Mouse (Mus musculus): Measurements from ENCODE around the gene Cd247.
A peak's percentile ranks its signal among the peaks of the same experiment; 100 is the strongest.
"Not testable (repeated sequence)": the region's sequence is repeated elsewhere in the genome, so short reads cannot be mapped to it uniquely, and the experiment has no call there.

The Cd247 gene

DNA sequence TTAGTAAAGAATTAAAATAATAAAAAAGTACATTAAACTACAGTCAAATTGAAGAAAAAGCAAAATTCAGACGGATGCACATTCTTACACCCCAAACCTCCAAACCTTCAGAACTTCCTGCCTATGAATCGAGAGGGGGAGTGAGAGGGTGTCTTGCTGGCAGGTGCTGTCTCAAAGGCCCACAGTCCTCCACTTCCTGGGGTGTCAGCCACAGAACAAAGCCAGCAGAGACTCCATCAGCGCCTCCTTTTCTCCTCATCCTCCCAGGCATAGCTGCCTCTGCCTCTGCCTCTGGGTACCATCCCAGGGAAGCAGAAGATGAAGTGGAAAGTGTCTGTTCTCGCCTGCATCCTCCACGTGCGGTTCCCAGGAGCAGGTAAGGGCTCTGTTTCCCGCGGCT lies at the start of gene Cd247:
TSS of gene Cd247 (plus strand) at position 171 of the 400 bp plus-strand sequence.
- peak; percentile 77 for DNase-seq

DNA sequence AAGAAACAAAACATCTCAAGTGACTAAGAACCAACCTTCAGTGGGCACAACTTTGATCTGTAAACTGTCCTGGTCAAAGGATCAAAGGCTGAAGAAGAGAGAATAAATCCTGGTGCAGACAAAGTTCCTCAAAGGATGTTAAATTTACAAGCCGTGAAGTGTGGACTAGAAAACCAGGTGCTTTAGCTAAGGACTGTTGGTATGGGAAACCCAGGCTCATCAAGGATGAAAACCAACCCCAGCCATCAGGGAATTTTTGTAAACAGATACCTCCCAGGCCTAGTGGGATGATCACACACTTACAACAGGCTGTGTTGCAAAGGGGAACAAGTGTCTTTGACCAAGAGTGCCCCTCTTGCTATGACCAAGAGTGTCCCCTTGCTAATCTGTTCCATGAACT lies 49.5 kb upstream of the Cd247 start:
- DNase-seq = no peak

DNA sequence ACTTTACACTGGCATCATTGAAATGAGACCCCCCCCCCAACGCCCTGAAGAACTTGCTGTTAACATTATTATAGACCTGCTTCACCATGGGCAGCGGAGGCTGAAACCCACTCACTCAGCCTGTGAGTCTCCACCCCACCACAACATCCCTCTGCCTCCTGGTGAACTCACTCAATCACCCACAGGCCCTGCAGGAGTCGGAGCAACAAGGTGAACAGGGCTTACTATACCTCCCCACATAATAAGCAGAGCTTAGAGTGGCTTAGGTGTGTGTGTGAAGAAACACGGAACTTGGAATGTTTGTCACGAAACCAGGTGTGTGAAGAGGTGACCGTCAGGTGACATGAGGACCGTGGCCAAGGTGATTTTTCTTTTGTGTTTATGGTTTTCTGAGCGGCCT lies 46.5 kb upstream of the Cd247 start:
- no peak for DNase-seq

DNA sequence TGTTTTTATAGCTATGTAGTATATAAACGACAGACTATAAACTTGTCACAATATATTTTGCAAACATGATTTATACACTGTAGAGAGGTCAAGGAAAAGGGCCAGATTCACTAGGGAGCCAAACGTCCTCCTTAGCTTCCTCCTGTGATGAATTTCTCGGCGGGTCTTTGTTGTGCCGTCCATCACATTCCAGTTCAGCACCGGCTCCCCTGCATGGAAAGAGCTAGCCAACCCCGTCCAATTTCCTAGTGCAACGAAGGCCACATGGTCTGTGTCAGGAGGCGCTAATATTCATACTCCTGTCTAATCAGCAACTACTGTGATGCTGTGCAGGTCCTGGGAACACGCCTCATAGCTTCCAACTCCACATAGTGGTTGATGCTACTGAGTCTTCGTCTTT lies 40.4 kb upstream of the Cd247 start:
- DNase-seq = no peak

DNA sequence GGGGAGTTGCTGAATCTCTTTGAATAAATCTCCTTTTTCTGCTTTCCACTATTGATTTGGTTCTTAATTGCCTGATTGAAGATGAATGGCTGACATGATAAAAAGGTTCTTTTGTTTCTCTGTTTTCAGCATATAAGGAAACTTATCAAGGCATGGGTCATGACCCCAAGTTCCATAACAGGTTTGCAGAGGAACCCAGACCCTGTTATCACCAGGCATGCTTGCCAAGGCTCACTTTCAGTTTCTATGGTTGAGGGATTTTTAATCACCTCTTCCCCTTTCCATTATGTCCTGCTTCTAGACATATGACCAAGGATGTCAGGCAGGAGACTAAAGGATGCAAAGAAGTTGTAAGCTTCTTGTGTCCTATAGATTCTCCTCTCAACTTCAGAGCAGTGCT lies 37.3 kb upstream of the Cd247 start:
- DNase-seq = no peak

DNA sequence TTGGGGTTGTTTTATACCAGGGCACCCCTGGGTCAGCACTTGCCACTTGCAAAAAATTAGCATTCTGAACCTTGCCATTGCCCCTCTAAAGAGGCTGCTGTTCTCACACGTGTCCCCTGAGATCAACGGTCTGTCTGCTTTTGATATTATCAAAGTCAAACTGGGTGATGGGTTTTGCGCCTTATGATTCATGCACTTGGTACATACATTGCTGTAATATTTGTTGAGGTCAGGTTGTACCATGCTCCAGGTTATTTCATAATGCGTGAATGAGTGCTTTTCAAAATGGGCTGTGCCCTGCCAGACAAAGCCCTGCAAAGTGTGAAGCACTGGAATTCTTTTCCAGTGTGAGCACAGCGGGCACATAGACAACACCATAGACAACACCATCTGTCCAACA lies 36.6 kb upstream of the Cd247 start:
- no peak for DNase-seq

DNA sequence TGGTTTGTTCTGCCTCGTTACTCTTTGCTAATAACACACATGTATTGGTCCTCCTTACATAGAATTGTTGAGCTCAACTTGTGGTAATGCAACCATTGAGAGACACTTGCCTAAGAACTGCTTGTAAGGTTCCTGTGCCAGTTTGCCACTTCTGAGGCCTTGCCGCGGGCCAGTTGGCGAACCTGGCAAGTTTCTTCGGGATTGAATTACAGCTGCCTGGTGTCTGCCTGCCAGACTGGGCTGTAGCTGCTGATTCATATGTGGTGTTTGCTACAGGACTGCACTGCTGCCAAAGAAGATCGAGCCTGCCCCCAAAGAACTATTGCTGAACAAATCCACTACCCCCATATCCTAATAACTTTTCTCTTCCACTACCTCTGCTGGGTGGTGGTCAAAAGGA lies 34.3 kb upstream of the Cd247 start:
- DNase-seq = no peak

DNA sequence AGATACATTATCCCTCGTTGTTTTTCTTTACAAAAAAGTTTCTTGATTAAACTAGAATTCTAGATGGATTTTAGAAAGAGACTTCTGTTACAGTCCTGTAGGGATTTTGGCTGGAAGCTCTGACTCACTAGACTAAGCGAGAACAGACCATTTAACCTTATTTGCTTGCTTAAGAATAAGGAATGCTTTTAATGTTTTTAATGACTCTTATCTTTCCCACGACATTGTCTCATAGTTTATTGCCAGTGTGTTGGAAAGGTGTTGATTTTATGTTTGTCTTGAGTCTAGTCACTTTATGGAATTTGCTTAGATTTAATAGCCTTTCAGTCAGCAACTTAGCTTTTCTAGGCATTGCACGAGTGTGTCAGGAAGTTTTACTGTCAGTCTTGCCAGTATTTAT lies 33.3 kb upstream of the Cd247 start:
- no peak for DNase-seq

DNA sequence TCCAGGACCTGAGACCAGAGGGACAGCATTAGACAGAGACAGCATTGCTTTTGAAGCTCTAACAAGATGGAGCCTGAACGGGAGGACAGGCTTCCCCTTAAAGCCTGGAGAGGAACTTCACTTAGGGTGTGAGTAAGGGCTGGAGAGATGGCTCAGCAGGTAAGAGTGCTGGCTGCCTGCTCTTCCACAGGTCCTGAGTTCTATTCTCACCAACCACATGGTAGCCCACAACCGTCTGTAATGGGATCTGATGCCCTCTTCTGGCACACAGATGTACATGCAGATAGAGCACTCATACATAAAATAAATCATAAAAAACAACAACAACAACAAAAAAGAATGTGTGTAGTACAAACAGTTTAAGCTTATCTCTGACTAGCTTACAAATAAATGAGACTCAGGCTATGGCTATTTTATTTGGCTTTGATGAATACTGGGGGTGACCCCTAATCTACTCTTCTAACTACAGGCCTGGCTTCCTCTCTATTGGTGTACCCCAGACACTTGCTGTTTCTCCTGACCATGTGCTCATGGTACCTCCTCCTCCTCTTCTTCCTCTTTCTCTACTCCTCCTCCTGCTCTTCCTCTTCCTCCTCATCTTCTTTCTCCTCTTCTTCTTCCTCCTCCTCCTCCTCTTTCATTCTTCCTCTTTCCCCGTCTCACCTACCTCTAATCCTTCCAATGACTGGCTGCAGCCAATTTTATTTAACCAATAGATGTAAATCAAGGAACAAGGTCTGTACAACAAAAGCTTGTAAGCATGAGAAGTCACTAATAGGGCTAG lies 26.8 kb upstream of the Cd247 start:
- no peak for DNase-seq

DNA sequence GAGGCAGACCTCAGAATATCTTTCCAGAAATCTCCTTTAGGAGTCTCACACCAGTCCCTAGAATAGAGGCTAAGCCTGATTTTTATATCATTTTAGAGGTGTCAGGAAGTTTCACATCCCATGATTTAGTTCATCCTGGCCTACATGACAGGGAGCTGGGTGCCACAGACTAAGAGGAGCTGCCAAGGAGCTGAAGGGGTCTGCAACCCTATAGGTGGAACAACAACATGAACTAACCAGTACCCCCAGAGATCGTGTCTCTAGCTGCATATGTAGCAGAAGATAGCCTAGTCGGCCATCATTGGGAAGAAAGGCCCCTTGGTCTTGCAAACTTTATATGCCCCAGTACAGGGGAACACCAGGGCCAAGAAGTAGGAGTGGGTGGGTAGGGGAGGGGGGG lies 26.0 kb upstream of the Cd247 start:
- not testable (repeated sequence) for DNase-seq

DNA sequence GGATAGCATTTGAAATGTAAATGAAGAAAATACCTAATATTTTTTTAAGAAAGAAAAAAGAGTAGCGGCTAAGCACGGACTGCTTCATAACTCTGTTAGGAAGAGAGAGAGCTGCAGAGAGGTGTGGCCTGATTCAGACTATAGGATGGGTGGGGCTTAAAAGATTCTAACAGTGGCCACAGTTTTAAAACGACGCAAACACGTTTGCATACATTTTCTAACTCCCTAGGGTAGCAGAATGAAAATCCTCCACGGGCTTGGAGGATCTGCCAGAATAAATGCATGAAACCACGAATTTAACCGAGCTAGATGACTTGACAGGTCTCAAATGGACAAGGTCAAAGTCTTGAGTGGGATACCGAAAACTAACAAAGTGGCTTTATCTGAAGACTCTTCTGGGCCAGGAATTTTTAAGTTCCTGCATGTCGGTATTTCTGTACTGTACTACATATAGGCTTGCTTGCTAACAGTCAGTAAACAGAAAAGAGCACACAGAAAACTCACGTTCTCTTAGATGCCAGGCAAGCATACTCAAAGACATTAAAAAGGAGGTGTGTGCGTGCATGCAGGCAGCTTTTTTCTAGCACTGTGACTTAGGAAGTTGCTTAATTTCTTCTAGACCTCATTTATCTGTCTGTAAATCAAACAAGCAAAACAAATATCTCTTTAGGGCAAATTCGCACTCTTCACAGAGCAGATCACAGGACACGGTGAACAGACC lies 25.4 kb upstream of the Cd247 start:
- DNase-seq = peak; percentile 8

DNA sequence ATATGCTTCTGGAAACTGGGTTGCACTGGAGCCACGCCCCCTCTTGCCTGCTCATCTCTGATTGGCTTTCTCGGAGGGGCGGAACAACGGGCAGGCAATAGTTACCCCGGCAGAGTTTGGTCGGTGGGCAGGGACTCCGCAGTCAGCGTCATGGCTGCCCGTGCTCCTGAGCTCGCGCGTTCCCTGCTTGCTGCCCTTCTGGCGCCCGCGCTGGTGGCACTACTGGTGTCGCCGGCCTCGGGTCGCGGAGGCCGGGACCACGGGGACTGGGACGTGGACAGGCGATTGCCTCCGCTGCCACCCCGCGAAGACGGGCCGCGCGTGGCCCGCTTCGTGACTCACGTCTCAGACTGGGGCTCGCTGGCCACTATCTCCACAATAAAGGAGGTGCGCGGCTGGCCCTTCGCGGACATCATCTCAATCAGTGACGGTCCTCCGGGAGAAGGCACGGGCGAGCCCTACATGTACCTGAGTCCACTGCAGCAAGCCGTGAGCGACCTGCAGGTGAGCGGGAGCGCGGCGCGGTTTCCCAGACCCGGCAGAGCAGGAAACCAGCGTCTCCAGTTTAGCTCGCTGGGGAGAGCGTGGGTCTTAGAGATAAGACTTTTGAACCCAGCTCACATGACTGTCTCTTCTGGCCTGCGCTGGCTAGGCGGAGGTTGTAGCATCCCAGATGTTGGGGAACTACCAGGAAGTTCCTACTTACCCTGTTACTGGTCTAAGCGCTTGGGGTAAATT lies 24.7 kb upstream of the Cd247 start, which contains the start of gene Creg1:
TSS of gene Creg1 (plus strand) at position 112 of the 738 bp plus-strand sequence.
- peak; percentile 96 for DNase-seq

DNA sequence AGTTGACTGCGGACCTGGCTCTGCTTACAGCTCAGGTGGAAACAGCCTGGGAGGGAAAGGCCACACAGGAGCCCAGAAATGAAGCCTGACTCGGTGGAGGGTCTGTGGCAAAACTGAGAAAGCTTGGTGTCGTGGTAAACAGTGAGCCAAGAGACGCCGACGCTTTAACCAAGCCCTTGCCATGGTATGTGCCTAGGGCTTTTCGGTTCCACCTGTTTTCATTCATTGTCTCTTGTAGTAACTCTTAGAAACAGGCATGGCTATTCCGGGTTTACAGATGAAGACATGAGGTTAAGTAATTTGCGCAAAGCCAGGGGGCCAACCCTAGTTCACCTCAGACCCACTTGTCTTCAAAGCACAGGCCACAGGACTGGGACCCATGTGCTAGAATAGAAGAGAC lies 23.9 kb upstream of the Cd247 start:
- DNase-seq = no peak

DNA sequence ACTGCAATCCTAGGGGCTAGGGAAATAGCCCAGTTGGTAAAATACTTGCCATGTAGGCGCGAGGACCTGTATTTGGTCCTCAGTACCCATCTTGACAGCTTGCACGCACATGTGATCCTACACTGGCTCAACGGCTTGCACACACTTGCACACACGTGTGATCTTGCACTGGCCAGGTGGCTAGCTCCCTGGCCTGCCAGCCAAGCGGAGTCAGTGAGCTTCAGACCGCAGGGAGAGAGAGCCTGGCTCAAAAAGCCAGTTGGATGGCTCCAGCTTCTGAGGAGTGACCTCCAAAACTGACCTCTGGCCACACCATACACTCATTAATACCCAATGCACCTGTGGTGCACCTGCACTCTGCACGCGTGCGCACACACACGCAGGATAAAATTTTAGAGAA lies 23.4 kb upstream of the Cd247 start:
- peak; percentile 6 for DNase-seq

DNA sequence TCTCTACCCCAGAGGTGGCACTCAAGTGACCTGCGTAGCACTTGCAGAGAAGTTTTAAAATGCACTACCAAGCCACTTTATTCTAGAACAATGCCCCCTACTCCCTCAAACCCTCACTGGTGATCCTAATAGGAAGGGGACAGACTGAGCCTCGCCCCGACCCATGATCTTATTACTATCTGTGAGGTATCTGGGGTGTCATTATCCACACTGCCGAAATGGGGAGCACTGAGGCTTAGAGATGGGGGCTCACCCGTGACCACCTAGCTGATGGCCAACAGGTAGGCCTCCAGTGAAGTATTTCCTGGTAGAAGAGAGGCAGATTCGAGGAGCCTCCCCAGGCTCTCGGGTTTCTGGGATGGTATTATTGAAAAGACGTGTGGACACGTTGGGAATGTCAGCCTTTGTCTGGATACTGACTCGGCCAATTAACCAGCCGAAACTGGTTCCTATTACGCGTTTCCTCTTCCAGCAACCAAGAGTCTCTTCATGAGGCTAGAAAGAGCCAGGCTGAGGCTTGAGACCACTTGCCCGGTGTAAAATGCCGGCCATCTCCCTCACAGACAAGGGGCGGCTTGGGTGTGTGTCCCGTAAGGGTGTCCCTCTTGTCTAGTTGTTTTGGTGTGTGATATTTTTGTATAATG lies 22.7 kb upstream of the Cd247 start:
- peak; percentile 5 for DNase-seq

DNA sequence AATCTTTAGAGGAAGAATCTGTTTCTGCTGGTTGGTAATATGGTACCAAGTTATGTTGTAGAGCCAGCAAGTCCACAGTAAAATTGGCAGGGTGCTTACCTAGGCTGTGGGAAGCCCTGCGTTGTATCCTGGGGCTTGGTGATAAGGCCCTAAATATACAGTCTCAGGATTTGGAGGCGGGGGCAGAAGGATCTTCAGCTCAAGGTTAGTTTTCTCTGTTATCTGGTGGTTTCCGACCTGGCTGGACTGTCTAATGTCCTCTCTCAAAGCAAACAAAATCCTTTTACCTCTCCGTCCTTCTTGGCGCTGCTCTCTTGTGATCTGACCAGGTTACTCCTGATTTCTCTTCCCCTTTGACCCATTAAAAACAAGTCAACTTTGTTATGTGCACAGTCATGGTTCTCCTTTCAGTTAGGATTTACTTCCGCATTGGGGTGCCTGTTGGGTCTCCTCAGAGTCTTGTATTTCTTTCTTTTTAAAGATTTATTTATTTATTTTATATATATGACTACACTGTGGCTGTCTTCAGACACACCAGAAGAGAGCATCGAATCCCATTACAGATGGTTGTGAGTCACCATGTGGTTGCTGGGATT lies 22.1 kb upstream of the Cd247 start:
- DNase-seq = no peak

DNA sequence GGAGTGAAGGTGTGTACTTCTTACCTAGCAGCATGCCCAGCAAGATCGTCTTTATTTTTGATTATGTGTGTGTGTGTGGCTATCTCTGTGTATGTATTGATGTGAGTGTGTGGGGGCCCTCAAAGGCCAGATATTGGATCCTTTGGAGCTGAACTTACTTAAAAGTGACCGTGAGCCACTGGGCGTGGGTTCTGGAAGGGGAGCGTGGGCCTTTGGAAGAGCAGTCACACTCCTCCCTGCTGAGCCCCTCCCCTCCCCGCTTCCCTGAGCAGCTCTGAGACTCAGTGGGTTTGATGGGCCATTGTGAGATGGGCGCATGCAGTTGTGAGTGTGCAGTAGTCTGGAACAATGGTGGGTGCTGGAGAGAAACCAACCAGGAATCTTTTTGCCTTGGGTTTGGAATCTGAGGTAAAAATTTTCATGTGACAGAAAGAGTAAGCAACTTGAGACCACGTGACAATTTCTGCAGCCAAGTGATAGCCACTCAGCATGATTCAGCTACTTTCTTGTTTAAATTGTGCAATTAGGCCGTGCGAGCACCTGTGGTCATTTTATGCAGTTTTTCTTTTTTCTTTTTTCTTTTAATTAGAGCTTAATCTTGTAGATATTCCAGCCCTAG lies 19.5 kb upstream of the Cd247 start:
- DNase-seq = no peak

DNA sequence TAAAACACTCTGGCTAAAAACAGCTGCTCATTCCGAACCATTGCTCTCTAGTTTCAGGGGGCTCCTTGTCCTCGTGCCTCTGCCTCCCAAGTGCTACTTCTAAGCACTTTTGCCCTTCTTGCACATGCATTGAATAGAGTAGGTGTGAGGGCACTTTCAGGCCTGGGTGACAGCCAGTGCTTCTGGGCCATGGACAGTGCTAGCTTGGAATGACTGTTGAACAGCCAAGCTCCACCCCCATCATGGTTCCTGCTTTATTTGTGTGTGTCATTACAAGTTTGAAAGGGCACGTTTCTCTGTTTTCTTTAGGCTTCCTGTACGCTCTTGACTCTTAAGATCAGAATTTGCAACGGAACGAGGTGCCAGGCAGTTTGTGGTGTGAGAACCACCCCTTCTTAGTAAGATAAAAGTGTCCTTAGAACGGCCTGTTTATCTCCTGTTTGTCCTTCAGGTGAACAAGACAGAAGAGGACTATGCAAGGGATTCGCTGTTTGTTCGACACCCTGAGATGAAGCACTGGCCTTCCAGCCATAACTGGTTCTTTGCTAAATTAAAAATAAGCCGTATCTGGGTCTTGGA lies 18.2 kb upstream of the Cd247 start:
- DNase-seq = no peak

DNA sequence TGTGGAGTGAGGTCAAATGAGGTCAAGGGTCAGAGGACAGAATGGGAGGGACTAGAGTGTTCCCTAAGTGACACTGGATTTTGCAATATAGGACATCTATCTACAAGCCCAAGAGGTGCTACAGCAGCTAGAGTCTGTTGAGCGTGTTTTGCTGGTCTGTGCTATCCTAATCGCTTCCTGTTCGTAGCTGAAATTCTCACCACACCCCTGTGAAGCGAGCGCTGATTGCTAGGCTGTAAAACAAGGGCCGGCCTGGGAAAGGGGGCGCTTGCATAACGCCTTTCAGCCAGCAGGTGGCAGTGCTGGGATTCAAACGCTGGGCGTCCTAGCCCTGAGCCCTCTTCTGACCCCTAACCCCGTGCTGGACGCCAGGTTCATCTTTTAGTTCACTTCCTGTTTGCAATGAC lies 17.0 kb upstream of the Cd247 start:
- DNase-seq = peak; percentile 89

DNA sequence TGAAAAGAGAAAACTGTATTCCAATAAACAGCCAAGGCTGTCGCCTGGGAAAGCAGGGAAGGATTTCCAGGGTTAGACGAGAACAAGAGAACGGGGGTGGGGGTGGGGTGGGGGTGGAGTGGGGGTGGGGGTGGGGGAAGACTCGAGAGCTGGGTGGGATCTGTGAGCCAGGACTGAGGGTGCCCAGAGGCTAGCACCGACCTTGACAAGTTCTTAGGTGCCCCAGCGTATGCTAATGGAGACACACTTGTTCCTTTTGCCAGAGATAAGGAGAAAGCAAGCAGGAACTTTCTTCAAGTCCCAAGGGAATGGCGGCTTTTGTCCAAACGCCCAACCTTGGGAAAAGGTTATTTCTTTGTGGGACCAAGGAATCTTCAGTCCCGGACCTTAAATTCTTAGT lies 16.5 kb upstream of the Cd247 start:
- no peak for DNase-seq

DNA sequence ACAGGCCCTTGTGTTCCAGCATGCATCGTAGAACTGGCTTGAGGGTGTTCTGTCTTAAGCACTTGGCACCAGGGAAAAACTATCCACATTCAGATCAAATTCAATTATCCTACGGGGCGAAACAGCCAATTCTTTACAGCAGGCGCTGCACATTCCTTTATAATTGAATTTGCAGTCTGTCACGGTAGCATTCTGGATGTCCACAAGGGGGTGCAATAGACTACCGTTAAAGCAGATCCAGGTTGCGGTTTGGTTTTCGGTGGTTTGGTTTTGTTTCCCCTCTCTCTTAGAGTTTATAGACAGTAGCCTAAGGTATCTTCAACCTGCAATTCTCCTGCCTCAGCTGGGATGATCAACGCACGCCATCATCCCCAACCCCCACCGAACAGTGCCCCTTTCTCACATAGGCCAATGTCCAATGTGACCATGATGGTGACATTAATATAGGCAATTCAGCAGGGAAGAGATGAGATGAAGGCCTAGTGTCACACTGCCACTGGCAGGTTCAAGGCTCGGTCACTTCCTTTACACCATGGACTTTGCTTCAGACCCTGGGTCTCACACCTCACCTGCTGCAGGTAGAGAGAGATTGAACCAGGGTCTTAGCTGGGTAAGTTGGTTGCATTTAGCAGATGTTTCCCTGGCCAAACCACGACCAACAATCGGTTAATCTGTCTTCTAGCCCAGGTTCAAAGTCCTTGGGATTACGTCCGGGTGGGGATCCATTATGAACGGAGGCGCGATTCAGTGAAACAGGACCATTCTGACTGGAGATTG lies 12.8 kb upstream of the Cd247 start:
- peak; percentile 67 for DNase-seq
